Mouse (Mus musculus) heart, adult 2 months (tissue): ENCODE results near the gene Usp33. TPM values are rescaled to one million over a fixed set of nuclear protein-coding genes. Genes with fewer than 3 reads are reported as not detected.

Experiments
- DNase-seq, 2 experiments: peaks; one replicate each; pipeline ENCODE4 v3.0.0; 2021
- H3K27ac ChIP-seq: fragments of 200-600 bp; 2 replicates; pipeline ENCODE4 v1.8.1; 2022
- H3K27me3 ChIP-seq: fragments of 200-500 bp; 2 replicates; pipeline ENCODE4 v1.6.1; 2012; ENCODE audit warnings: mild to moderate bottlenecking, low read length, inconsistent platforms, mixed read lengths; ENCODE audit not compliant: control insufficient read depth, insufficient read depth
- H3K36me3 ChIP-seq: fragments of 200-500 bp; 2 replicates; pipeline ENCODE4 v1.6.1; 2012; ENCODE audit warnings: low read length, inconsistent platforms; ENCODE audit not compliant: control insufficient read depth, insufficient read depth
- H3K4me1 ChIP-seq: fragments of 200-500 bp; 2 replicates; pipeline ENCODE4 v1.6.1; 2011; ENCODE audit warnings: low read length; ENCODE audit not compliant: control insufficient read depth, insufficient read depth
- H3K4me3 ChIP-seq: fragments of 200-600 bp; 2 replicates; pipeline ENCODE4 v1.8.1; 2022
- H3K79me2 ChIP-seq: fragments of 200-500 bp; replicated peaks from 2 replicates; pipeline ENCODE4 v1.6.1; 2012; ENCODE audit warnings: mild to moderate bottlenecking, inconsistent platforms, low read length, moderate library complexity, mixed read lengths; ENCODE audit not compliant: control insufficient read depth, insufficient read depth
- H3K9ac ChIP-seq: fragments of 200-500 bp; 2 replicates; pipeline ENCODE4 v1.6.1; 2012; ENCODE audit warnings: low read depth, mild to moderate bottlenecking, control low read depth, inconsistent platforms, low read length, mixed read lengths
- CTCF ChIP-seq: fragments of 200-600 bp; IDR thresholded peaks from 2 replicates; pipeline ENCODE4 v1.8.1; 2022; ENCODE audit warnings: antibody characterized with exemption, mild to moderate bottlenecking, moderate library complexity
- EP300 ChIP-seq: fragments of 200-500 bp; IDR thresholded peaks from 2 replicates; pipeline ENCODE4 v1.6.1; 2011; ENCODE audit warnings: low read depth, low read length, control low read depth; ENCODE audit not compliant: insufficient read depth
- POLR2A ChIP-seq: fragments of 200-500 bp; IDR thresholded peaks from 2 replicates; pipeline ENCODE4 v1.6.1; 2011; ENCODE audit warnings: mild to moderate bottlenecking, low read depth, low read length, control low read depth; ENCODE audit not compliant: insufficient read depth
- WGBS: fragments of 180-500 bp; shearing (Covaris S2); methylation state at CpG from one replicate; pipeline ENCODE4 v1.1.7; 2018; 5-methylcytosine and 5-hydroxymethylcytosine counted together
- intact Hi-C: fragments of 180-260 bp; cut with DNase I; formaldehyde crosslinking; loops from one replicate; pipeline ENCODE4 v1.15.1; 2025
- polyA plus RNA-seq: library from polyadenylated mRNA; depleted of rRNA; stranded (reverse); fragments of >200 nt; gene quantifications from 2 replicates; pipeline ENCODE4 v1.2.3, GENCODE M21; 2012
- total RNA-seq, 2 experiments: library from RNA; stranded (reverse); gene quantifications; 2 replicates each; pipeline ENCODE4 v1.2.3; 2021

Usp33 gene
- total and polyA plus RNA-seq, 3 experiments, result 9.0 to 24.3 (median 23.1) TPM

GRCm38 (mm10) chr3:152400875-152401274 lies 54.6 kb downstream of the Usp33 start:
- no peaks in the 10 kb centered on the region for H3K27me3 ChIP-seq
- no peak overlapping the region for H3K4me3 ChIP-seq
- WGBS, result 91% methylated on average over 3 of the region's 3 CpGs
- intact Hi-C loops, result no loop called here
- no peak for DNase-seq
- H3K9ac ChIP-seq, result no peak overlapping the region
- TF ChIP-seq CTCF (no peak), EP300 (no peak), POLR2A (no peak)
- no peak overlapping the region for H3K27ac ChIP-seq
- peaks cover 22% of the 10 kb centered on the region for H3K36me3 ChIP-seq
- H3K79me2 ChIP-seq, result peaks cover 9% of the 10 kb centered on the region
- H3K4me1 ChIP-seq, result peaks cover 18% of the 10 kb centered on the region

- intact Hi-C loops, result no loop called here
- Histone ChIP-seq H3K4me1 (peaks cover 24% of the 10 kb centered on the region), H3K4me3 (no peak overlapping the region), H3K79me2 (peaks cover 11% of the 10 kb centered on the region), H3K36me3 (peaks cover 31% of the 10 kb centered on the region), H3K27ac (peak overlapping the region; percentile 15), H3K9ac (no peak overlapping the region), H3K27me3 (no peaks in the 10 kb centered on the region)
- WGBS, result 52% methylated on average over 7 of the region's 7 CpGs
- TF ChIP-seq CTCF (no peak), EP300 (peak; percentile 51; the same call in 1 of the 2 replicates)
- DNase-seq, result peak; percentile 62 to 67
These were observed 55.8 kb downstream of the Usp33 start for GRCm38 (mm10) chr3:152401964-152402670.

- intact Hi-C loops, result no loop called here
- no peak overlapping the region for H3K4me3 ChIP-seq
- no peaks in the 10 kb centered on the region for H3K27me3 ChIP-seq
- H3K36me3 ChIP-seq, result peaks cover 32% of the 10 kb centered on the region
- no peak for DNase-seq
- H3K27ac ChIP-seq, result peak overlapping the region; percentile 15
- H3K9ac ChIP-seq, result no peak overlapping the region
- peaks cover 11% of the 10 kb centered on the region for H3K79me2 ChIP-seq
- 70% methylated on average over 3 of the region's 3 CpGs for WGBS
- peaks cover 24% of the 10 kb centered on the region for H3K4me1 ChIP-seq
- TF ChIP-seq EP300 (no peak), POLR2A (no peak), CTCF (no peak)
These were observed 56.4 kb downstream of the Usp33 start for GRCm38 (mm10) chr3:152402671-152403066.

- 68% methylated on average over 2 of the region's 2 CpGs for WGBS
- H3K9ac ChIP-seq, result no peak overlapping the region
- no peak overlapping the region for H3K27ac ChIP-seq
- peaks cover 23% of the 10 kb centered on the region for H3K4me1 ChIP-seq
- no peak for DNase-seq
- no peak for TF ChIP-seq POLR2A
- no peak for TF ChIP-seq EP300
- no peak for TF ChIP-seq CTCF
- intact Hi-C loops, result no loop called here
- H3K36me3 ChIP-seq, result peaks cover 30% of the 10 kb centered on the region
- no peaks in the 10 kb centered on the region for H3K27me3 ChIP-seq
- no peak overlapping the region for H3K4me3 ChIP-seq
- H3K79me2 ChIP-seq, result peaks cover 11% of the 10 kb centered on the region
These were observed 57.5 kb downstream of the Usp33 start for GRCm38 (mm10) chr3:152403827-152404226.

- H3K36me3 ChIP-seq, result peaks cover 27% of the 10 kb centered on the region
- no peak overlapping the region for H3K27ac ChIP-seq
- no peak for DNase-seq
- H3K4me3 ChIP-seq, result no peak overlapping the region
- H3K9ac ChIP-seq, result no peak overlapping the region
- H3K79me2 ChIP-seq, result peaks cover 10% of the 10 kb centered on the region
- peaks cover 23% of the 10 kb centered on the region for H3K4me1 ChIP-seq
- 93% methylated on average over 7 of the region's 7 CpGs for WGBS
- TF ChIP-seq POLR2A, result no peak
- TF ChIP-seq EP300, result no peak
- TF ChIP-seq CTCF, result no peak
- no peaks in the 10 kb centered on the region for H3K27me3 ChIP-seq
- intact Hi-C loops, result no loop called here
These were observed 59.1 kb downstream of the Usp33 start for GRCm38 (mm10) chr3:152405420-152405819.

- H3K9ac ChIP-seq, result no peak overlapping the region
- no peaks in the 10 kb centered on the region for H3K27me3 ChIP-seq
- H3K4me3 ChIP-seq, result no peak overlapping the region
- peaks cover 23% of the 10 kb centered on the region for H3K4me1 ChIP-seq
- 30% methylated on average over 4 of the region's 4 CpGs for WGBS
- peaks cover 29% of the 10 kb centered on the region for H3K36me3 ChIP-seq
- intact Hi-C loops, result no loop called here
- H3K79me2 ChIP-seq, result peaks cover 11% of the 10 kb centered on the region
- no peak overlapping the region for H3K27ac ChIP-seq
- TF ChIP-seq POLR2A (no peak), CTCF (no peak), EP300 (no peak)
- no peak for DNase-seq
These were observed 59.8 kb downstream of the Usp33 start for GRCm38 (mm10) chr3:152405978-152406640.
